Mouse (Mus musculus): ENCODE measurements around the gene Olfr1252.

Gene Olfr1252

DNA sequence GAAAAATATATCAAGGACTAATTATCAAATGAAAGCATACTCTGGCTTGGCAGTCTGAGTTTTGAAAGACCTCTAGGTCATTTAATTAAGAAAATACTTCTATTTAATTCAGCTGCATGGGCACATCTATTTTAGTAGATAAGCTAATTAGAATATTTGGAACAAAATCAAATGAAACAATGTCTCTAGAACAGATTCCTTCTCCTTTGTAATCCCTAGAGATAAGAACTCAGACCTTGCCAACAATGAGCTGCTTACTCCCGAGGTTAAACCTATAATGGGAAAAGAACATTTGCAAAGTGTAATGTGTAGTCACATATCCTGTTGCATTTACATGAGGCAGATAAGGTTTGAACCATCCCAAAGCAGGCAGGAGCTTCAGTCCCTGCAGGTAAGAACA, at the start of gene Olfr1252:
TSS of gene Olfr1252 (minus strand) at position 101 of the 400 bp plus-strand sequence.
- no peak for DNase-seq (ENCODE audit: low spot score)

DNA sequence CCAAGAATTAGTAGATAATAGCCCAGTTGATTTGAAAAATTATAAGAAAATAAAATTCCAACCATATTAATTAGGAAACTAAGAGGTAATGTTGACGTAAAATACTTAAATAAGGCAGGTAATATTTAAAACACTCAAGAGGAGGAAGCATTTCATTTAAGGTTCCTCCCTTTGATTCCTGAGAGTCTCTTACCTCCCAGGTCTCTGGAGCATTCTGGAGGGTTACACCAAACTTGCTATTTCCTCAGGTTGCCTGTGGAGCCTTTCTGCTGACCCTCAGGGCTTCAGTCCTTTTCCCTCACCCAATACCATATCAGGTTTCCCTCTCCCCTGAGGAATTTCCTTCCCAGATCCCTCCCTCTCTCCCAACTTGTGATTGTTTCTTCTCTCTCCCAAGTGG, 32.2 kb upstream of the Olfr1252 start, which contains the start of gene Olfr1253:
TSS of gene Olfr1253 (minus strand) at position 101 of the 400 bp plus-strand sequence.
- no peak for DNase-seq (ENCODE audit: low spot score)

DNA sequence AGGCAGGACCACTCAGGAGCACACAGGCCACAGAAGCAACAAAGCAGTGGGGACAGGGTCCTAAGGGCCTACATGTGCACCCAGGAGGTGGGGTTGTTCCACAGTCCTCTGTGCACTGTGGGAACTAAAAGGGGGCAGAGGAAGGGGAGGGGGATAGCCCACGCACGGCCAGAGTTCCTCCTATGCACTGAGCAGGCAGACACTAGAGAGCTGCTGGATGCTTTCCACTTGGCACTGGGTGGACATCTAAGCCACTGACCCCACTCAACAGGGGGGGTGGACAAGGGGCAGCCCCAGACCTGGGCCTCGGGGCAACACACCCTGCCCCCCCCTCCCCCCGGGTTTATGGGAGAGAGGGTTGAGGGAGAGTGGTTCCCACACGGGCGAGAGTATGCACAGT, 32.8 kb downstream of the Olfr1252 start:
- DNase-seq (ENCODE audit: low spot score) = no peak

DNA sequence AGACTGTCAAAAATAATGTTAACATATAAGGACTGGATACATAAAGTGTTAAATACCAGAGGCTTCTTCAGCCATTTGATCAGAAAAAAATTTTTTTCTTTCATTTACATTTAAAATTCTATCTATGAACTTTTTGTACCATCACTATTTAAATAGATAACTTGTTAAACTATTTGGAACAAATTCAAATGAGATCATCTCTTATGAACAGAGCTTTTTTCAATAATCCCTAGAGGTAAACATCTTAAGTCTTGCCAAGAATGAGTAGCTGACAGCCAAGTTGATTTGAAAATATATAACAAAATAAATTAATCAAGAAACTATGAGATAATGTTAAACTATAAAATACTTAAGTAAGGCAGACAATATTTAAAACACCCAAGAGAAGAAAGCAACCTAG, 53.0 kb downstream of the Olfr1252 start, which contains the start of gene Olfr1251:
TSS of gene Olfr1251 (minus strand) at position 101 of the 400 bp plus-strand sequence.
- no peak for DNase-seq (ENCODE audit: low spot score)

All from urinary bladder, postnatal 14 days (tissue).